Mouse (Mus musculus): ENCODE data around the gene Wbp11.

GRCm38 (mm10) chr6:136805409-136805775, 22.6 kb downstream of the Wbp11 start:
- no peak for TF ChIP-seq CTCF (conservative IDR thresholded peaks at IDR 0.05; ENCODE audit: insufficient read depth, insufficient read length, low read depth, low read length)
- TF ChIP-seq POLR2A (IDR thresholded peaks at IDR 0.05; ENCODE audit: low read depth, low read length), result no peak

All from kidney, adult 2 months (tissue).